Comparison of ENCODE assay signal across 23 mouse cellular contexts in the genomic region with DNA sequence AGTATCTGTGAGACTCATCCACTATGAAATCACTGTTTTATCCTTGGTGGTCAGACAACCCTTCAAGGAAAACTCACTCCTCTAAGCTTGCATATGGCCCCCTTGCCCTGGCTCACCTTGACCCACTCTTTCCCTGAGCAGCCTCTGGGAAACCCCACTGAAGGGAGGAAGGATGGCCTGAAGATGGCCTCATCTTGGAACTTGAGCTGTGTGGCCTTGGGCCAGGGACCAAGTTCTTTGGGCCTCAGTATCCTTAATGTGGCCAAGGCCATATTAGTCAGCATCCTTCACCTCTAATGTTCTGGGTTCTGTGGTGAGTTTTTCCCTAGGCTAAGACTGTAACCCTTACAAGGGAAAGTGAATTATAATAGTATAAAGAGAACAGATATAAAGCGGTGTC. TPM values are rescaled to one million over a fixed set of nuclear protein-coding genes. Genes with fewer than 3 reads are reported as not detected.
DNase-seq lines count a peak whose midpoint lies in the region; ATAC-seq lines count a peak whose summit lies in the region.
"Had no signal": no experiment of that assay in that cellular context is flagged by ENCODE, and none has a peak within 500 bp of the region (broad histone marks: within the 10 kb centered on the region; RNA-seq: fewer than 3 reads in every experiment).

No protein-coding gene starts in this region.

- H3K4me1 ChIP-seq in heart, embryonic 11.5 days (ENCODE audit: control insufficient read depth, insufficient read depth, low read length) = peaks cover 12% of the 10 kb centered on the region

- no peak overlapping the region for H3K4me2 ChIP-seq in heart, embryonic 11.5 days
- H3K4me2 ChIP-seq: embryonic facial prominence, embryonic 13.5 days; forebrain, embryonic 12.5 days; forebrain, embryonic 15.5 days; hindbrain, embryonic 12.5 days; hindbrain, embryonic 15.5 days had no signal

- H3K4me3 ChIP-seq in heart, embryonic 11.5 days (ENCODE audit: low read depth, low read length) = no peak overlapping the region
- H3K4me3 ChIP-seq: embryonic facial prominence, embryonic 10.5 days; embryonic facial prominence, embryonic 13.5 days; erythroblast, embryonic 14.5 days; forebrain, embryonic 12.5 days; forebrain, embryonic 15.5 days; heart, adult 2 months; heart, embryonic 10.5 days; hindbrain, embryonic 12.5 days; hindbrain, embryonic 15.5 days had no signal

- no peaks in the 10 kb centered on the region for H3K9me3 ChIP-seq in heart, embryonic 11.5 days (replicated peaks; ENCODE audit: control insufficient read depth, low read length)
- H3K9me3 ChIP-seq: embryonic facial prominence, embryonic 10.5 days; embryonic facial prominence, embryonic 13.5 days; forebrain, embryonic 12.5 days; forebrain, embryonic 15.5 days; heart, embryonic 10.5 days; hindbrain, embryonic 12.5 days; hindbrain, embryonic 15.5 days had no signal

- peaks cover 6% of the 10 kb centered on the region; the same call in 1 of the 2 replicates for H3K27me3 ChIP-seq in heart, embryonic 11.5 days (ENCODE audit: control insufficient read depth, insufficient read depth, low read length)
- H3K27me3 ChIP-seq: embryonic facial prominence, embryonic 13.5 days; forebrain, embryonic 15.5 days; hindbrain, embryonic 12.5 days; hindbrain, embryonic 15.5 days had no signal

- no peaks in the 10 kb centered on the region for H3K36me3 ChIP-seq in heart, embryonic 11.5 days (ENCODE audit: control insufficient read depth, insufficient read depth, low read length)
- H3K36me3 ChIP-seq: embryonic facial prominence, embryonic 10.5 days; embryonic facial prominence, embryonic 13.5 days; forebrain, embryonic 12.5 days; forebrain, embryonic 15.5 days; heart, embryonic 10.5 days; hindbrain, embryonic 12.5 days; hindbrain, embryonic 15.5 days had no signal

- WGBS in heart, embryonic 11.5 days (ENCODE audit: insufficient replicate concordance) = 74% methylated on average over 1 of the region's 1 CpGs

- no peak overlapping the region for H3K9ac ChIP-seq in heart, embryonic 11.5 days (ENCODE audit: low read depth, low read length)
- H3K9ac ChIP-seq: embryonic facial prominence, embryonic 13.5 days; forebrain, embryonic 12.5 days; forebrain, embryonic 15.5 days; hindbrain, embryonic 12.5 days; hindbrain, embryonic 15.5 days had no signal

- no peak overlapping the region for H3K27ac ChIP-seq in heart, embryonic 11.5 days (ENCODE audit: low read depth, low read length)
- H3K27ac ChIP-seq: embryonic facial prominence, embryonic 10.5 days; embryonic facial prominence, embryonic 13.5 days; forebrain, embryonic 12.5 days; forebrain, embryonic 15.5 days; heart, adult 2 months; heart, embryonic 10.5 days; hindbrain, embryonic 12.5 days; hindbrain, embryonic 15.5 days had no signal

- peak; percentile 77 to 90 for DNase-seq in adrenal gland, adult (ENCODE audit: inconsistent age in 2 of 2, low spot score in 1 of 2)
- DNase-seq in adrenal gland, postnatal 4 days (ENCODE audit: low spot score in 2 of 2) = no peak
- DNase-seq in kidney, postnatal 14 days = peak; percentile 18
- no peak for DNase-seq in kidney, adult 18-20 months
- DNase-seq in adrenal gland, adult 8-10 months = peak; percentile 71
- peak; percentile 57 for DNase-seq in adrenal gland, postnatal 25 days
- no peak for DNase-seq in lung, adult 18-20 months
- DNase-seq: cerebellum, adult 11-12 months; cerebellum, adult 8-10 months; cerebellum, postnatal 10 days; cerebellum, postnatal 36 days; gastrocnemius, postnatal 25 days; heart, adult 2 months had no signal

- ATAC-seq in heart, embryonic 11.5 days (replicated peaks; ENCODE audit: insufficient number of reproducible peaks, low FRiP score, low TSS enrichment) = no peak
- ATAC-seq: activated CD4-positive, CD25-positive, alpha-beta regulatory T cell, adult 4 months; forebrain, embryonic 15.5 days had no signal

RNA-seq across cellular contexts. Expression of gene Rora, which starts 45.8 kb away (rescaled TPM):
- 10 to 100 TPM; 94.6 to 95.7 TPM for total RNA-seq in adrenal gland, postnatal 4 days (2021)
- 100 to 1,000 TPM in 3 of 4 experiments, 10 to 100 TPM in 1; 72.5 to 179 (median 108) TPM for total RNA-seq in adrenal gland, adult 8-10 months (2022)
- 90.7 and 114 TPM in 2 replicates for total RNA-seq in adrenal gland, postnatal 25 days (2021)
- 5.9 and 6.5 TPM in 2 replicates for polyA plus RNA-seq in heart, embryonic 11.5 days (2014; fragmentation: Nextera tagmentation; extraction: Ambion mirVana)

Comparison
In these comparisons a context has a peak if more than half of its experiments do, and no peak if none do; other contexts are left out.
1. DNase-seq: peak in adrenal gland, adult (2 of 2), kidney, postnatal 14 days (single experiment), adrenal gland, adult 8-10 months (single experiment) and adrenal gland, postnatal 25 days (single experiment); none in adrenal gland, postnatal 4 days (0 of 2), kidney, adult 18-20 months (single experiment) and lung, adult 18-20 months (0 of 2).